Mouse (Mus musculus) neutrophil, adult 5-6 weeks (primary cell): ENCODE data around the gene Tspan4. TPM values are rescaled to one million over a fixed set of nuclear protein-coding genes. Genes with fewer than 3 reads are reported as not detected.
A peak's percentile ranks its signal among the peaks of the same experiment; 100 is the strongest.

Experiments
- ATAC-seq: fragments of 151-379, 151-347 bp; 2 replicates; pipeline ENCODE4 v1.8.0; 2017; ENCODE audit warnings: mild to moderate bottlenecking, moderate TSS enrichment; ENCODE audit not compliant: insufficient number of reproducible peaks, poor library complexity, low FRiP score, severe bottlenecking; ENCODE audit errors: extremely low read depth
- total RNA-seq: library from RNA; stranded (forward); fragments of 200-1000 nt; gene quantifications from 2 replicates; pipeline ENCODE4 v1.2.3, GENCODE M21; 2017

The Tspan4 gene
- total RNA-seq, 1 experiment from 2014 or later: not detected

- ATAC-seq: peak; percentile 30; the same call in 1 of the 2 replicates
Measured at GRCm38 (mm10) chr7:141457986-141458660, 16.9 kb upstream of the Tspan4 start.

GRCm38 (mm10) chr7:141458661-141459060, 16.4 kb upstream of the Tspan4 start:
- ATAC-seq: no peak

GRCm38 (mm10) chr7:141459301-141459711, 15.7 kb upstream of the Tspan4 start:
- ATAC-seq: no peak

- ATAC-seq: no peak
Measured at GRCm38 (mm10) chr7:141460001-141460390, 15.0 kb upstream of the Tspan4 start.

- ATAC-seq: no peak
Measured at GRCm38 (mm10) chr7:141460391-141461113, 14.5 kb upstream of the Tspan4 start, which contains the start of gene Cracr2b. Gene Cracr2b, plus strand, starts transcription at chr7:141461094.

- ATAC-seq: no peak
Measured at GRCm38 (mm10) chr7:141461521-141462332, 13.3 kb upstream of the Tspan4 start.

GRCm38 (mm10) chr7:141462333-141462821, 12.7 kb upstream of the Tspan4 start:
- ATAC-seq: no peak

GRCm38 (mm10) chr7:141463824-141464602, 11.0 kb upstream of the Tspan4 start:
- ATAC-seq: no peak

- ATAC-seq: no peak
Measured at GRCm38 (mm10) chr7:141464603-141465201, 10.3 kb upstream of the Tspan4 start.

GRCm38 (mm10) chr7:141465388-141466044, 9.5 kb upstream of the Tspan4 start:
- no peak for ATAC-seq

- no peak for ATAC-seq
Measured at GRCm38 (mm10) chr7:141466045-141466394, 9.0 kb upstream of the Tspan4 start.

GRCm38 (mm10) chr7:141466607-141467148, 8.4 kb upstream of the Tspan4 start:
- no peak for ATAC-seq

- ATAC-seq: peak; percentile 36
Measured at GRCm38 (mm10) chr7:141467230-141468030, 7.6 kb upstream of the Tspan4 start, which contains the start of gene Cd151. Gene Cd151, plus strand, starts transcription at chr7:141467392.

- no peak for ATAC-seq
Measured at GRCm38 (mm10) chr7:141468164-141468521, 6.9 kb upstream of the Tspan4 start.

- ATAC-seq: peak; percentile 61
Measured at GRCm38 (mm10) chr7:141468522-141469211, 6.4 kb upstream of the Tspan4 start.

- ATAC-seq: no peak
Measured at GRCm38 (mm10) chr7:141469352-141469751, 5.7 kb upstream of the Tspan4 start.
